Mouse (Mus musculus) kidney, postnatal 10 days (tissue): ENCODE data around the gene Cd180.
"Not testable (repeated sequence)": the region's sequence is repeated elsewhere in the genome, so short reads cannot be mapped to it uniquely, and the experiment has no call there.

Source experiments
- DNase-seq: peaks from one replicate; pipeline ENCODE4 v3.0.0; 2021; ENCODE audit warnings: mixed read lengths

The Cd180 gene

GRCm38 (mm10) chr13:102684890-102685289, 8.5 kb upstream of the Cd180 start:
- DNase-seq = no peak

GRCm38 (mm10) chr13:102688121-102688520, 5.2 kb upstream of the Cd180 start:
- DNase-seq = no peak

- no peak for DNase-seq
These were observed 3.9 kb upstream of the Cd180 start for GRCm38 (mm10) chr13:102689201-102690090.

GRCm38 (mm10) chr13:102690184-102690583, 3.2 kb upstream of the Cd180 start:
- DNase-seq = no peak

- DNase-seq = no peak
These were observed 1.8 kb upstream of the Cd180 start for GRCm38 (mm10) chr13:102691408-102692150.

- DNase-seq = no peak
These were observed 796 bp downstream of the Cd180 start for GRCm38 (mm10) chr13:102694154-102694553.

- no peak for DNase-seq
These were observed 2.0 kb downstream of the Cd180 start for GRCm38 (mm10) chr13:102695121-102695905.

- no peak for DNase-seq
These were observed 5.0 kb downstream of the Cd180 start for GRCm38 (mm10) chr13:102698335-102698734.

- peak; percentile 86 for DNase-seq
These were observed 5.5 kb downstream of the Cd180 start for GRCm38 (mm10) chr13:102698751-102699323.

GRCm38 (mm10) chr13:102700176-102700575, 6.8 kb downstream of the Cd180 start:
- DNase-seq = no peak

- DNase-seq = no peak
These were observed 7.4 kb downstream of the Cd180 start for GRCm38 (mm10) chr13:102700744-102701143.

GRCm38 (mm10) chr13:102716973-102717372, 23.6 kb downstream of the Cd180 start:
- DNase-seq = no peak

- DNase-seq = no peak
These were observed 32.1 kb downstream of the Cd180 start for GRCm38 (mm10) chr13:102725416-102725815.

GRCm38 (mm10) chr13:102725906-102726305, 32.5 kb downstream of the Cd180 start:
- no peak for DNase-seq

- DNase-seq = no peak
These were observed 33.5 kb downstream of the Cd180 start for GRCm38 (mm10) chr13:102726876-102727275.

- DNase-seq = no peak
These were observed 34.7 kb downstream of the Cd180 start for GRCm38 (mm10) chr13:102728035-102728434.

GRCm38 (mm10) chr13:102728951-102729350, 35.6 kb downstream of the Cd180 start:
- DNase-seq = not testable (repeated sequence)

- DNase-seq = no peak
These were observed 39.7 kb downstream of the Cd180 start for GRCm38 (mm10) chr13:102733063-102733462.

GRCm38 (mm10) chr13:102737811-102738210, 44.5 kb downstream of the Cd180 start:
- DNase-seq = no peak

GRCm38 (mm10) chr13:102739720-102740535, 46.6 kb downstream of the Cd180 start:
- no peak for DNase-seq

- DNase-seq = peak; percentile 79
These were observed 51.3 kb downstream of the Cd180 start for GRCm38 (mm10) chr13:102744481-102745269.
